In the genomic region with DNA sequence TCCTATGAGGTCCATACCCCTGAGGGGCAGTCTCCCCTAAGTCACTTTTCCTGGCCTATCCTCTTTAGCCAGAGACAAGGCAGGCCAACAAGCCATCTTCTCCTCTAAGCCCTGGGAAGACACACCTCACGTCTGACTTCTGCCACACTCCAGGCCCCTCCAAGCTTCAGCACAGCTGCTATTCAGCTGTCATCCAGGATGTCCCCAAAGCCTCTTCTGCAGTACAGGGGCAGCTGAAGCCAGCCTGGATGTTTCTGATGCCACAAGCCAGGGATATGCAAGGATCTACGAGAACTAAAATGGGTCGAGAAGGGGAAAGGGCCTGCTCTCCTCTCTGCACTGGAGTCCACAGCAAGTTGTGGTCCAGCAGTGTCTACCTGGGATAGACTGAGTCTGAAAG, we compare ENCODE assay signal across 30 mouse cellular contexts. TPM values are rescaled to one million over a fixed set of nuclear protein-coding genes. Genes with fewer than 3 reads are reported as not detected.
DNase-seq lines count a peak whose midpoint lies in the region; ATAC-seq and TF ChIP-seq lines count a peak whose summit lies in the region.
"Had no signal": no experiment of that assay in that cellular context is flagged by ENCODE, and none has a peak within 500 bp of the region (broad histone marks: within the 10 kb centered on the region; RNA-seq: fewer than 3 reads in every experiment).

No protein-coding gene starts in this region.

- H3K79me2 ChIP-seq in myocyte (ENCODE audit: control insufficient read depth, insufficient read depth) = peaks cover 55% of the 10 kb centered on the region

- no peak overlapping the region for H3K4me3 ChIP-seq in gastrocnemius, adult 2 months
- H3K4me3 ChIP-seq in limb, embryonic 14.5 days (replicated peaks; ENCODE audit: low read length) = no peak overlapping the region
- no peak overlapping the region for H3K4me3 ChIP-seq in limb, embryonic 10.5 days
- peak overlapping the region; percentile 83 for H3K4me3 ChIP-seq in E14TG2a.4 (replicated peaks; ENCODE audit: low read length)
- no peak overlapping the region for H3K4me3 ChIP-seq in myocyte
- H3K4me3 ChIP-seq: erythroblast, embryonic 14.5 days; forebrain, embryonic 13.5 days; hindbrain, embryonic 12.5 days; kidney, embryonic 15.5 days; left cerebral cortex, adult 2 months; limb, embryonic 13.5 days; liver, embryonic 13.5 days; midbrain, embryonic 13.5 days had no signal

- no peaks in the 10 kb centered on the region for H3K9me3 ChIP-seq in limb, embryonic 14.5 days (ENCODE audit: control insufficient read depth, low read length)
- H3K9me3 ChIP-seq in limb, embryonic 10.5 days (replicated peaks) = no peaks in the 10 kb centered on the region
- H3K9me3 ChIP-seq in E14TG2a.4 (ENCODE audit: low read length) = no peaks in the 10 kb centered on the region
- H3K9me3 ChIP-seq: forebrain, embryonic 13.5 days; hindbrain, embryonic 12.5 days; kidney, embryonic 15.5 days; limb, embryonic 13.5 days; liver, embryonic 13.5 days; midbrain, embryonic 13.5 days had no signal

- H3K27me3 ChIP-seq in limb, embryonic 14.5 days (ENCODE audit: control insufficient read depth, insufficient read depth, low read length) = no peaks in the 10 kb centered on the region
- no peaks in the 10 kb centered on the region for H3K27me3 ChIP-seq in limb, embryonic 10.5 days (ENCODE audit: low read depth, poor library complexity, severe bottlenecking)
- H3K27me3 ChIP-seq in E14TG2a.4 (ENCODE audit: insufficient read depth, low read length) (no peaks in the 10 kb centered on the region), myocyte (ENCODE audit: control insufficient read depth, insufficient read depth, insufficient read length) (no peaks in the 10 kb centered on the region)
- H3K27me3 ChIP-seq: forebrain, embryonic 13.5 days; hindbrain, embryonic 12.5 days; kidney, embryonic 15.5 days; limb, embryonic 13.5 days; liver, embryonic 13.5 days; midbrain, embryonic 13.5 days had no signal

- no peak for TF ChIP-seq CTCF in gastrocnemius, adult 2 months (IDR thresholded peaks at IDR 0.05)
- no peak for TF ChIP-seq CTCF in E14TG2a.4 (conservative IDR thresholded peaks at IDR 0.05; ENCODE audit: low read length)

- peak overlapping the region; percentile 39 for H3K27ac ChIP-seq in gastrocnemius, adult 2 months
- no peak overlapping the region for H3K27ac ChIP-seq in limb, embryonic 14.5 days (replicated peaks; ENCODE audit: low read depth, low read length)
- no peak overlapping the region for H3K27ac ChIP-seq in limb, embryonic 10.5 days
- H3K27ac ChIP-seq: forebrain, embryonic 13.5 days; hindbrain, embryonic 12.5 days; hindbrain, postnatal 0 days; kidney, embryonic 15.5 days; left cerebral cortex, adult 2 months; liver, embryonic 13.5 days; macrophage; midbrain, embryonic 13.5 days; stomach, postnatal 0 days had no signal

- H3ac ChIP-seq in myocyte (ENCODE audit: control insufficient read depth, insufficient read length) = no peak overlapping the region

- DNase-seq in gastrocnemius, adult 2 months = no peak
- DNase-seq in gastrocnemius, postnatal 14 days = no peak
- DNase-seq in limb, embryonic 14.5 days (ENCODE audit: low spot score) = no peak
- no peak for DNase-seq in limb, embryonic 10.5 days (ENCODE audit: low spot score)
- DNase-seq in embryo, embryonic 10.5 days (ENCODE audit: low spot score) = no peak
- DNase-seq: adrenal gland, postnatal 25 days; cerebellum, adult 11-12 months; cerebellum, adult 9-11 months; gastrocnemius, postnatal 25 days; heart, adult 11 months; kidney, adult 18-20 months; kidney, postnatal 25 days; liver, embryonic 13.5 days; lung, adult 2 months; lung, postnatal 10 days; right cerebral cortex, postnatal 4 days; thymus, adult 18-20 months; thymus, postnatal 25 days had no signal

- 0 out of 2 replicates have a peak, but pooled peaks have one; percentile 56 for ATAC-seq in limb, embryonic 14.5 days (ENCODE audit: low FRiP score, low read depth)
- ATAC-seq: forebrain, embryonic 13.5 days; hindbrain, postnatal 0 days; midbrain, embryonic 13.5 days had no signal

- TF ChIP-seq POLR2A in limb, embryonic 14.5 days (IDR thresholded peaks at IDR 0.05; ENCODE audit: borderline replicate concordance, extremely low read depth, insufficient read depth, insufficient read length) = no peak
- no peak for TF ChIP-seq POLR2A in myocyte (IDR thresholded peaks at IDR 0.05; ENCODE audit: insufficient read length, low read depth)

- no peak overlapping the region for H3K4me2 ChIP-seq in limb, embryonic 14.5 days (replicated peaks; ENCODE audit: low read depth, low read length, severe bottlenecking)
- H3K4me2 ChIP-seq in myocyte (ENCODE audit: low read depth) = no peak overlapping the region
- H3K4me2 ChIP-seq: forebrain, embryonic 13.5 days; hindbrain, embryonic 12.5 days; kidney, embryonic 15.5 days; limb, embryonic 13.5 days; liver, embryonic 13.5 days; midbrain, embryonic 13.5 days had no signal

- peaks cover 17% of the 10 kb centered on the region for H3K4me1 ChIP-seq in limb, embryonic 14.5 days (ENCODE audit: control insufficient read depth, insufficient read depth, low read length)
- H3K4me1 ChIP-seq in limb, embryonic 10.5 days = 0 out of 2 replicates have a peak, but pooled peaks cover 10% of the 10 kb centered on the region
- H3K4me1 ChIP-seq in E14TG2a.4 (replicated peaks; ENCODE audit: low read depth, low read length) = peaks cover 93% of the 10 kb centered on the region

- intact Hi-C loops in gastrocnemius, adult 2 months (cut with DNase I) = no loop called here
- intact Hi-C loops in gastrocnemius, postnatal 14 days (cut with DNase I; ENCODE audit: low total_unique reads) = no loop called here

- WGBS in limb, embryonic 14.5 days = 78% methylated on average over 3 of the region's 3 CpGs
- WGBS in limb, embryonic 10.5 days = 74% methylated on average over 3 of the region's 3 CpGs

- 0 out of 2 replicates have a peak, but pooled peaks cover 3% of the 10 kb centered on the region for H3K36me3 ChIP-seq in limb, embryonic 14.5 days (ENCODE audit: control insufficient read depth, insufficient read depth, low read length)
- peaks cover 3% of the 10 kb centered on the region; the same call in 1 of the 2 replicates for H3K36me3 ChIP-seq in limb, embryonic 10.5 days
- H3K36me3 ChIP-seq in E14TG2a.4 (ENCODE audit: insufficient read depth, low read length) (peaks cover 80% of the 10 kb centered on the region), myocyte (ENCODE audit: control insufficient read depth, insufficient read depth) (no peaks in the 10 kb centered on the region)
- H3K36me3 ChIP-seq: hindbrain, embryonic 12.5 days; kidney, embryonic 15.5 days; limb, embryonic 13.5 days; liver, embryonic 13.5 days; midbrain, embryonic 13.5 days had no signal

- H3K9ac ChIP-seq in limb, embryonic 14.5 days (ENCODE audit: low read depth, low read length, severe bottlenecking) = no peak overlapping the region
- H3K9ac ChIP-seq: forebrain, embryonic 13.5 days; hindbrain, embryonic 12.5 days; kidney, embryonic 15.5 days; limb, embryonic 13.5 days; liver, embryonic 13.5 days; midbrain, embryonic 13.5 days had no signal

TF ChIP-seq in myocyte, 11 proteins besides CTCF, POLR2A, EP300 and RAD21:
- TF ChIP-seq MYOD1 (IDR thresholded peaks at IDR 0.05; ENCODE audit: control insufficient read depth in 1 of 3, insufficient read length in 2 of 3, low read depth in 2 of 3) (peak; percentile 4 to 87 (median 87)), USF1 (IDR thresholded peaks at IDR 0.05; ENCODE audit: low read depth) (no peak), TCF12 (IDR thresholded peaks at IDR 0.05; ENCODE audit: insufficient read depth, poor library complexity, severe bottlenecking) (peak; percentile 21), POLR2AphosphoS2 (IDR thresholded peaks at IDR 0.05; ENCODE audit: insufficient read length, low read depth) (no peak), MYOG (IDR thresholded peaks at IDR 0.05; ENCODE audit: control insufficient read depth in 1 of 3, insufficient read depth in 1 of 3, insufficient read length in 2 of 3, low read depth in 2 of 3) (peak; percentile 57 to 89 (median 74)), SRF (IDR thresholded peaks at IDR 0.05; ENCODE audit: control insufficient read depth, insufficient read length, low read depth) (no peak), E2F4 (IDR thresholded peaks at IDR 0.05; ENCODE audit: insufficient read depth) (no peak), REST (IDR thresholded peaks at IDR 0.05; ENCODE audit: insufficient read depth, insufficient read length) (no peak), CEBPB (IDR thresholded peaks at IDR 0.05; ENCODE audit: insufficient read depth, poor library complexity, severe bottlenecking) (no peak), TCF3 (IDR thresholded peaks at IDR 0.05; ENCODE audit: insufficient read length, low read depth) (peak; percentile 22), MAX (IDR thresholded peaks at IDR 0.05; ENCODE audit: low read depth) (no peak)
TF ChIP-seq in myocyte: peak in this region for 4.

RNA-seq across cellular contexts. Expression of gene Fbrsl1, which starts 9.7 kb away (rescaled TPM):
- total RNA-seq in gastrocnemius, adult 2 months (2021) = 10 to 100 TPM; 32.7 to 36.8 TPM
- 10 to 100 TPM; 25.7 to 26.5 TPM for total RNA-seq in gastrocnemius, postnatal 14 days (2021)
- polyA plus RNA-seq in limb, embryonic 14.5 days (2012; rRNA removed) = 49.8 and 68.3 TPM in 2 replicates
- polyA plus RNA-seq in limb, embryonic 14.5 days (2014; fragmentation: Nextera tagmentation; extraction: Ambion mirVana) = 20.8 and 23.5 TPM in 2 replicates
- polyA plus RNA-seq in limb, embryonic 10.5 days (2016; fragmentation: Nextera tagmentation; extraction: Ambion mirVana) = 22.5 and 24.8 TPM in 2 replicates
- polyA plus RNA-seq in myocyte (2012; fragmentation: generic; extraction: Trizol) = 19.0 TPM
